Mouse (Mus musculus) embryo, embryonic 11 days (tissue): ENCODE measurements around the gene Utrn.
A peak's percentile ranks its signal among the peaks of the same experiment; 100 is the strongest.

Source experiments
- DNase-seq: peaks from one replicate; pipeline ENCODE4 v3.0.0-alpha.2; 2015

Utrn gene

GRCm38 (mm10) chr10:12868189-12869028 is 756 bp downstream of the Utrn start:
- DNase-seq = peak; percentile 85

DNA sequence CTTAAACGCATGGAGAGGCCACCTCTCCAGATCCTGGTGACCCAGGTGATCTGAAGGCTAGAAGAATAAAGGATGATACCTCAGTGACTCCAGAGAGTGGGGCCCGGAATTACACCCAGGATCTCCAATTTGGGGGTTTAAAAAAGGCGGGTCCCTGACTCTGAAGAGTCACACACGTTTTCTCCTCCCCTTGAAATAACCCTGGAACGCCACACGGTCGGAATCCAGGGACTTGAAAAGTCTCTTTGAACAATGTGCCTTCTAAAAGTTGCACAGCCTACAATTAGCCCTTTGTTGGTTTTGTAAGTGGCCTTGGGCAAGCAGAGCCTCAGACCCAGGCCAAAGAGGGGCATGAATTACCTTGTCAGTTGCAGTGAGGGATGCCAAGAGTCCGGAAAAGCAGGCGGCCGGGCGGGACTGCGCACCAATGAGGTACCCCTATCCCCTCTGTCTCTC is 1.4 kb downstream of the Utrn start:
- DNase-seq = no peak

DNA sequence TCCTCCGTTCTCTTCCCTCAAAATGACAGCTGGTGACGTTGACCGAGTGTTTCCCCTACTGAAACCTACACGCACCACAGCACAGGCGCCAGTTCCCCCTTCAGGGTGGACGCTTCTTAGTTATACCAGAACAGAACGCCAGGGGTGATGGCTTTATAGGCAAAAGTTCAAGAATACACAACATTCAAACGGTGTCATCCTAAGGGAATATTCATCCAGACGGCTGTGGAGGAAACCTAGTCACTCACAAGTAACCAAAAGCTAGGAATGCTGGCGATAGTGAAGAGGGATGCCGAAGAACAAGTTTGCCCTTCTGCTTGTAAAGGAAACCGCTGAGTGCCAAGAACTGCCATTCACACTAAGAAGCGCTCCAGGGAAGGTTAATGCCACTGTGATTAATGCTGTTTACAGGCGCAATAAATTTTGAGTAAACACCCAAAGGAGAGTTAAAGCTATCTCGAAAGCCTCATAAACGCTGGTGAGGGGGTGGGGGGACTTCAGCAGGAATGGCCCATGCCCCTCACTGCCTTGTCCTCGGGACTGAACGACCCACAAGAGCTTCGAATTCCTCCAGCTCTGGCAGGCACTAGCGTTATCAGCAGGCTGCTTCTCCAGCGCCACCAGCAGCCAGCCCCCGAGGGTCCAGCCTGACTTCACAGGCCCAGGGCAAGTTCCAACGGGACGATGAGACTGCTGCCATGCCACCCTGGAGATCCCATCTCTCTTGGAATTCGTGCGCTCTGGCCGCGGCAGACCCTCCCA is 2.0 kb downstream of the Utrn start:
- peak; percentile 69 for DNase-seq

DNA sequence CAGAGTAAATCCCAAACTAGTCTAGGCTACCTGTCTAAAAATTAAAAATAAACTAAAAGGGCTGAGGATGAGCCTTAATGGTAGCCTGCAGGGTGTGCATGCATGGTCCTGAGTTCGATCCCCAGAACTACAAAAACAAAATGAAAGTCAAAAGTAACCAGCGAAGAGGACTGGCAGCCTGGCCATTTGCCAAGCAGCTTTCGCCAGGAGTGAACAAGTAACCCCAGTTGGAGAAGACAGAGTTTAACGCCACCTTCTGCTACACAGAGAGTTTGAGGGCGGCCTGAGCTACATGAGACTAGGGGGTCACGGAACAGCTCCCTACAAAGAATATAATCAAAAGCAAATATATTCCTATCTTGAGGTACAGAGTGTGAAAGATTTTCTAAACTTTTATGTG is 4.0 kb downstream of the Utrn start:
- DNase-seq = no peak

DNA sequence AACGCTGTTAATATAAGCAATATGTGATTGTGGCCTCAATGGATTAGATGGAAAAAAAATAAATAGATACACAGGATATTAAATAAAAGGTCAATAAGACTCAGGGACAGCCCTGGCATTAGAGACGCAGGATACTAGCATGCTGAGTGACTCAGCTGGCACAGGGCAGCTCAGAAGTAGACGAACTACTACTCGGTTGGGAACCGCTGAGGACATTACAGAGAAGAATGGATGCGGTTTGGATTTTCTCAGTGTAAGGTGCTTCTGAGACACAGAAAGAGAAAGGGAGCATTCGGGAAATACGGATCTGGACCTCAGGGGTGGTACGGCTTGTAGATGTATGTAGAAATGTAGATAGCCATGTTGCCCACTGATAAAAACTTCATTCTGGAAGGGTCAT is 5.6 kb downstream of the Utrn start:
- DNase-seq = no peak

DNA sequence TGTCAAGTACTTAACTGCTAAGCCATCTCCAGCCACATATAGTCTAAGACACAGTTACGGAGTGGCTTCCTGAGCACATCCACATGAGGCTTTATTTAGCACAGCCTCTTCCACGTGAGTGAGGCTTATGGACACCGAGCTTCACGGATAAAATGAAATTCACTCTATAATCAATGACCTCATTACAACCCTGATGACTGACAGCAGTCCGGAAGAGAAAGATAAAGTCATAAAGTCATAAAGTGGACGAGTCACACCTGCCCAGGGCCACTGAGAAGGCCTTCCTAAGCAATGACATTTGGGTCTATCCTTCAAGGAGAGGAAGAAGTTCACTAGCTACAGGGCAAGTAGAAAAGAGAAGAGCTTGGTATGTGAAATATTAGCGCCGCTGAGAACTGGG is 7.1 kb downstream of the Utrn start:
- DNase-seq = no peak

DNA sequence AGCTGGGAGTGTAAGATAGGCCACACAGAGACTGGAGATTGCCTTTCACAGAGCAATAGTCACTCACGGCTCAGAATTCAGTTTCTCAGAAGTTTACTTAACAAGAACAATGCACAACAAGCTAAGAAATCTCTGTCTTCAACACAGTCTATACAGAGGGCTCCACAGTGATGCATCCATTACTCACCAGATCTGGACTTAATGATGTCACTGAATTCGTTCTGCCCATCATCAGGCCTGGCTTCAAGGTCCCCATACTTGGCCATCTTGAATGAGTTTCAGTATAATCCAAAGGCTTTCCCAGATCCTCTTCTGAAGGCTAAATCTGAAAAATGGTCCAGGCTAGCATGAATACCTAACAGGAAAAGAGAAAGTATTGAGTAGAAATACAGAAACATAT is 7.8 kb downstream of the Utrn start:
- DNase-seq = no peak

- DNase-seq = no peak
Measured at GRCm38 (mm10) chr10:12860765-12861164, 8.4 kb downstream of the Utrn start.

GRCm38 (mm10) chr10:12860331-12860730 is 8.8 kb downstream of the Utrn start:
- no peak for DNase-seq

GRCm38 (mm10) chr10:12858017-12858416 is 11.1 kb downstream of the Utrn start:
- no peak for DNase-seq

DNA sequence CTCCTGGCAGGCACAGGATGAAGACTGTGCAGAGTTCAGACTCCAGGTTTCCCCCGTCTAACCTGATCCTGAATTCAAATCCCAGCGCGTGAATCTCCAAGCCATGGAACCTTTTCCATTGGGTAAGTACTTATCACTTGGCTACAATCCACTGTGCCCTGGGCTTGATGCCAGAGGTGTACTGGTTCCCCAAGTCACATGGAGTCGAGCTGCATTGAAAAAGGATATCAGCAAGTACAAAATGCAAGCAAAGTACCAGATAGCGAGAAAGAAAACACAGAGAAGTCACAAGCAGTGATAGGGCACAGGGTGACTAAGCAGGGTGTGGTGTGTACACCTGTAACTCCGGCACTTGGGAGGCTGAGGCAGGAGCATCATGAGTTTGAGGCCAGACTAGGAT is 14.9 kb downstream of the Utrn start:
- DNase-seq = no peak

- no peak for DNase-seq
Measured at GRCm38 (mm10) chr10:12853776-12854175, 15.4 kb downstream of the Utrn start.

DNA sequence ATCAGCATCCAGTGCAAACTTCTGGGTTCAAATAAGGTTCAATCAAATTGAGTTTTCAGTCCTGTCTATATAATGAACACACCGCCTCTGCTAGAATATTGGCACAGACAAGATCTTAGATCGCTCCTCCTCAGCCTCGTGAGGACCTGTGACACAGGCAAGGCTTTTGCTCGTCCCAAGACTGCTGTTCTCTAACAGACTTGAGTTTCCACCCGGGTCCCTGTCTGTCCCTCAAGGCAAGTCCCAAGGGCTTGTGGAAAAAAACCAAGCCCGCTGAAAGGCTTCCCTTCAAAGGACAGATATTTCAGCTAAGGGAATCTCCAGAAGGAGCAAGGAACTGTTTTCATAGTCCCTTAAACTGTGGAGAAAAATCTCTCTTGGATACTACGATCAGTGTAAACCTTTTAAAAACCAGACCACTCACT is 16.0 kb downstream of the Utrn start:
- no peak for DNase-seq

DNA sequence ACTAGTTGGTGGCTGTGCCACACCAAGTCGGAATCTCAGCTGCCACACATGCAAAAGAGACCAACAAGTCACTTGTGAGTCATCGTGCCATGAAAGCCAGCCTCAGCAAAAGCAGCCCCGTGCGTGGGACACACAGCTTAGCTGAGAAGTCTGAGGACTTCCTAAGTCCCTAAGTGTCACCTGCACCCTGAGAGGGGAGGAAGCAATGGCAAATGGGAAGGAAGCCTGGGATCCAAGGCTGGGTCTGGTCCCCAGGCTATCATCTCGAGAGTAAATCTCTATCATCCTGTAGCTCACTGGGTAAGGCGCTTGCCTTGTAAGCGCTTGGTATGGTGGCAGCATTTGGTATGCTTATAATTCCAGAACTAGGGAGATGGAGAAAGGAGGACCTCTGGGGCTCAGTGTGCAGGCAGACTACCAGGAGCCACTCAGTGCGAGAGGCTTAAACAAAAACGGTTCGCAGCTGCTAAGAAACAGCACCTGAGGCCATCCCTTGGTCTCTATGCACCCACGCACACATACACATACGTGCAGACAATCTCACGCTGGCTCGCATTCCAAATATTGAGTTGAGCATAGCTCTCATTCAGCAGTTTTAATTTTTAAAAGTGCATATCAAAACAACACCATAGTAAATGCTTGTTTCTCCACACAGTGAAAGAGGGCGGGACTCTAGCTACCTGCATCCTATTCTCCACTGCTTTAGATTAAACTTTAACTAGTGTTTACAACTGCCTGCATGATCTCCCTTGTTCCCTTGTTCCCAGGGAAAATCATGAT is 16.6 kb downstream of the Utrn start:
- DNase-seq = no peak

DNA sequence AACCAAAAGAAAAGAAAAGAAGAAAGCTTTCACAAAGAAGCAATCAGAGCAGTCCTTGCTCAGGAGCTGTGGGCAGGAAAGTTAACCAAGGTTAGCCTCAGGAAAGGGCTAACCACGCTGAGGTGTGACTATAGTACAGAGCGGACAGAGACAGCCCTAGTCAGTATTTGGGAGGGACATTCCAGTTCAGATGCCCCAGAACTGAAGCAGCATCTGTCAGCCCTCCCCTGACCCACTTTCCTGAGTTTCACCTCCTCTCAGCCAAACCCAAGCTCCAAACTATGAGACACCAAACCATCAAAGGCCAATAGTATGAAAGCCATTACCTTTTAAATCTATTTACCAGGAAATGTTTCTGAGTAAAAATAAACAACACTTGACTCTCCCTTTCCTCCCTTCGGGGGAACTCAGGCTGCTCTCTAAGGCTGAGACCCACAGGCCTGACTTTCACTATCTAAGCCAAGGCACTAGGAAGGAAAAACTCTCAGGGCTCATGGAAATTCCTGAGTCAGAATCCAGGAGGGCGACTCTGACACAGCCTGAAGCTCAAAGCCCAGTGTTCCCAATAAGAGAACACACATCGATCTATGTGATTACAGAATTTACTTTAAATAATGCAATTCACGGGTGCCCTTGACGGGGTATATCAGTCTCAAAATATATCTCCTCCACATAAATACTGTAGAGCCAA is 18.2 kb downstream of the Utrn start:
- no peak for DNase-seq

DNA sequence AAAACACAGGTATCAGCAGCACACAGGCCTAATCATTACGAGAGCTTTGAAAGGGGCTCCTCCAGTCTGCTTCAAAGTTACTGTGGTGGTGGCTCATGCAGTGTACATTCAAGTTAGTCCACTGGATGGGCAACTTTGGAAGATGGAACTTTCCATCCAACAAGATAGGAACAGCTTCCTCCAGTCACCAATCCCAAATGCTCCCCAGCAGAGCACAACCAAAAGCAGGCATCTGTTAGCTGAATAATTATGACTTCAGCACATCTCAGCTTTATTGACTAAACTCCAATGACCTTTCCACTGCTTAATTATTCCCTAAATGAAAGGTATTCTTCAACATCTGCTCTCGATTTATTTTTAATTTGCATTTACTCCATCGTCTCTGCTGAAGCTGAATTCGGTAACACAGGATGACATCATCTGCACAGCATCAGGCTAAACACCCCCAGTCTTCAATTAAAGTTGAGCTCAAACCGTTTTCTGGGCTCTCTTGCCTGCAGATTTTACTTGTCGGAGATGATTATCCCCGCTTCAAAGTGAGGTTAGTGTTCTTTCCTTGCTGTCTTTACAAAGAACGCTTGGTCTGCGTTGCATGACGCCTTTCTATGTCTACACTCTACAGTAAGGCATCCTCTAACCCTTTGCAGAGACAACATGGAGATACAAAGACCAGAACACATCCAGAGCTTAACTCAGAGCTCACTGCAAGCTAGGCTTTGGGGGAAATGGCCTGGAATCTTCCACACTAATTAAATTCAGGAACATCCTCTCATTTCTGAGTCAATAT is 20.6 kb downstream of the Utrn start:
- no peak for DNase-seq

GRCm38 (mm10) chr10:12842543-12842942 is 26.6 kb downstream of the Utrn start:
- no peak for DNase-seq

GRCm38 (mm10) chr10:12841497-12841896 is 27.7 kb downstream of the Utrn start:
- DNase-seq = no peak

- DNase-seq = no peak
Measured at GRCm38 (mm10) chr10:12837636-12838035, 31.5 kb downstream of the Utrn start.

DNA sequence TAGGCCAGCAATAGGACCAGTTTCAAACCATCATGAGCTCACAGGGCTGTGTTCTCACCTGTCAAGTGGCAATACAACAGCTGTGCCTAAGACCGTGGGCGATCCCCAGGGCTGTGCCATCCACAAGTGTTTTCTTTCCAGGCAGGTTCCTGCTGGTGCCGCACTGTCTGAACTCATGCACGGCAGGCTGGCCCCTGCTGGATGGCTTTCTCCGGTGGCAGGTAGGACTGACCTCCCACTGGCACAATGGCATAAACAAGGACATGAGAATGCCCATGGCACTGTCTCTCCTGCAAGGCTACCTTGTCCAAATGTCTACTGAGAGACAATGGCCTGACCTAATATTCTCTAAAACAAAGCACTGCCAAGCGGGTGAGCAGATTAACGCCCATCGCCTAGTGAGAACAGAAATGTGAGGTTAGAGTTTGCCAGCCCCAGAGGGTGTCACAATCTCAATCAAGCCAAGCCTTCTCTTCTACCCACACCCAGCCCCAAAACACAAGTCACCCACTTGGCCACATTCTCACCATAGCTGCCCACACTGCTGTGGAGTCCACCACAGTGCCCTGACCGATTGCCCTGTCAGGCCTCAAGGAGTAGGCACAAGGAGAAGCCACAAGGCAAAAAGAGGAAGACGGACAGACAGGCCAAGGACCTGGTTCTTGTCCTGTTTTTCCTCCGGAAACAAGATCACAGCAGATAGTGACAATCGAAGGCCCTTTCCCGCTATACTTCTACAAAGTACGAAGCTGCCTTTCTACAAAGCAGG is 32.9 kb downstream of the Utrn start:
- DNase-seq = no peak

DNA sequence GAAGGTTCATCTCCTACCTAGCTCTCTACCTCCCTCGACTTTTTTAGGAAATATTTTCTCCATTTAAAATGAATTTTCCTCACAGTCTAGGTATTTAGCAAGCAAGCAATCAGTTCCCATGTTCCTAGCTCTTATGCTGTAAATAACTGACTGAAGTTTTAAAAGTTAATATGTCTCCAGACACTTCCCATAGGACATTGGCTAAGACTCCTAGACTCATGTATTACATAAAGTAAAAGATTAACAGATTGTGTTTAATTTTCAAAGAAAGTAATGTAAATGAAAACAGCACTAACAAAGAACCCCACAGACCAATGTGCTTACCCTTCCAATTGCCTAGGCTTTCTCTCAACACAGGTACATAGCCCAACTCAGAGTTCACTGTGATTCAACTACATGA is 35.0 kb downstream of the Utrn start:
- DNase-seq = no peak
